Mouse (Mus musculus) fibroblast of lung, adult 2 months (primary cell): ENCODE measurements around the gene Hs3st4.

ENCODE experiments used
- DNase-seq: peaks from one replicate; pipeline ENCODE4 v3.0.0-alpha.2; 2011; ENCODE audit warnings: low read depth

Hs3st4 gene

DNA sequence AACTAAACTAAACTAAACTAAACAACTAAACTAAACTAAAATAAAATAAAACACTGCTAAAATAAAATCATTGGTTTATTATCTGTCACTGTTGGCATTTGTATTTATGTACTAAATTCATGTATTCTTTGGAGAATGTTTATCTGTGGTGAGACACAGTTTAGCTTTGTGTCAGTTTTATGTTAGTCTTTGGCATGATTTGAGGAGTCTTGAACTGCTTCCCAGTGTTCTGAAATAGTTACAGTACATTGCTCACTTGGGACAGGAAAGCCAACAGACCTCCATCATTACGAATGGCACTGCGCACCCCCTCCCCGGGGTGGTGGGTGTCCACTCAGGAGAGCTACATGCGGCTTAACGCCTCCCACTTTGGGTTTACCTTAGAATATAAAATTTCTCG is 158.6 kb downstream of the Hs3st4 start:
- no peak for DNase-seq

DNA sequence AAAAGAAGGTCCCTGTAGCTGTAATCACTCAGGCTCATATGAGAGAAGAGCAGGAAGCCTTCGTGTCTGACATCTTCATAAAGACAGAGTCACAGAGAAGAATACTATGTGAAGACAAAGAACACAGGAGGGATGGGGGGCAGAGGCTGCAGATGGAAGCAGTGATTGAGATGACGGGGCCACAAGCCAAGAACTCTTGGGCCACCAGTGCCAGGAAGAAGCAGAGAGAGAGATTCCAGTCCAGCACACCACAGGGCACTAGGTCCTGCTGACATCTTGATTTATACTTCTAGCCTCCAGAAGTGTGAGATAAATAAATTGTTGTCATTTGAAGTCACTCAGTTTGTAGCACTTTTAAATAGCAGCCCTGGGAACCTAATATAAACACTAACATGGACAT is 168.2 kb downstream of the Hs3st4 start:
- no peak for DNase-seq

DNA sequence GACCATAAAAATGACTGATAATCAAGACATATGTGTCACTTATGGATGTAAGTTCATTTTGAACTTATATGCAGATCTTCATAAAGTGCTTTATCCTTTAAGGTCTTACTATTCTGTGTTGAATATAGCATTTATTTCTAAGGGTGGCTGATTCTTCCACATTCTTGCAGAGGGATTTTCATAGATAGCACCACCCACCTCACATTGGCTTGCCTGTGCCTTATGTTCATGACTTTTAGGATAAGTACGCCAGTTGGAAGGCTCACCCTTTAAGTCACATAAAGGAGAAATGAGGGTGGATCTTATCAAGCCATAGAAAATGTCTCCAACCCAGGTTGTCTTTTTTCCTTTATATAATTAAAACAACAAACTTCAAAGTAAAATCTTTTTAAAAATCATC is 180.6 kb downstream of the Hs3st4 start:
- no peak for DNase-seq

DNA sequence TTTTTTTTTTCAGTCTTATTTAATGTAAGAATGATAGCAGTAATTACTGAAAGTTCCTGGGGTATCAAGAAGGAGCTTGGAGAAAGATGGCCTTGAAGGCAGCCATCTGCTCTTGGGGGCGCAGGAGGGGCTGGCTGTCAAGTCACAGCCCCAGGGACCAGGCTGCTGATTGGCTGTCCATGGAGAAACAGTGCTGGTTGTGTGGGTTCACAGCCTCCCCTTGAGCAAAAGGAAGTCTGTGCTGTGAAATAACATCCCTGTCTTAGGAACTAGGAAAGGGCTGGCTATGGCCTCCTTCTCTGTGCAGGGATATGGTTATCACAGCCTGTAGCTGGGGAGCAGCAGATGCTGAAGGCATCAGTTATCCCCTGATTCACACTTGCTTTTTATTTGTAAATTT is 183.6 kb downstream of the Hs3st4 start:
- no peak for DNase-seq

DNA sequence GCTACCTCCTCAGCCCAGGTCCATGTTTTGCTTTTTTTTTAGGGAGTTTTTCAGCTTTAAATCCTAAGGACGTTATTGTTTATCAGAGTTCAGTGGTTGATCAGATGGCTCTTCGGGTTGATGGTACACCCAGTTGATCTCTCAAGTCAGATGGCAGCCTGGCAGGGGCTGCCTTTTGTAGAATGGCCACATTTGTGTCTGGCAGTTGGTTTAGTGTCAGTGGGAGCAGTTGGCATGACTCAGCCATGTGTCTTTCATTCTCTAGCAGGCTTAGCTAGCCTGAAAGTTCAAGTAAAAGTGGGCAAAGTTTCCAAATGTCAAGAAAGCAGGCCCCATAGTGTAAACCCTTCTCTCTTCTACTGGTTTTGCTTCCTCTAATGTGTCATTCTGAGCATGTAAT is 186.1 kb downstream of the Hs3st4 start:
- no peak for DNase-seq

DNA sequence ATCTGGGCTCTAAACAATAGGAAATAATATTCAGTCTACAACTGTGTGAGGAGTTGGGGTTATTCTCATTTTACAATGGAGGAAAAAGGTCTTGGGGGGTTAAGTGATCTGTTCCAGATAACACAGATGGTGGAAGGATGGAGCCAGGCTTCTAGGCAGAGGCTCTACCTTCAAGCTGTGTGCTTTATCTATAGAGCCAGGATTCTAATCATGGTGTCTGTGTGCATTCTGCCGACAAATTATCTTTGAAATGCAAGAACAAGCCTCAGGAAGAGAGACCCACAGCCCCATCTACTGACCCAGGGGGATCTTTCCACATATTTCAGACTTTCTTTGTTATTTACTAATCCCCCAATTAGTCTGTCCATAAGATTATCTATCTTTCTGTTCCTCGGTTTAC is 187.3 kb downstream of the Hs3st4 start:
- no peak for DNase-seq

DNA sequence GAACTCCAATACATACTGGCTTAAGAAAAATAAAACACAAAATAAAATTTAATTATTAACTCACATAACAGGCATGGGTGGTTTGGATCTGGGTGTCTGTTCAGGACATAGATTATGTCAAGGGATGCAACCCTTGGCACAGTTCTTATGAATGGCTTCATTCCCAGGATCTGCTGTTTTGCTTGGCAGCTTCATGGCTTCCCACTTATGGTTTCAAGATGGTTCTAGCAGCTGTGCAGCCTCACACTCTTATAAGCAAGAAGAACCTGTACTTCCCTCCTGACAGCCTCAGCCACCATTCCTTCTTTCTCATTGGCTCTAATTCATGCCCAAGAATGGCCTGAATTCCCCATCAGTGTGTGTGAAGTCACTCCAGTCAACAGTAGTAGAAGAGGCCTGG is 189.3 kb downstream of the Hs3st4 start:
- no peak for DNase-seq

DNA sequence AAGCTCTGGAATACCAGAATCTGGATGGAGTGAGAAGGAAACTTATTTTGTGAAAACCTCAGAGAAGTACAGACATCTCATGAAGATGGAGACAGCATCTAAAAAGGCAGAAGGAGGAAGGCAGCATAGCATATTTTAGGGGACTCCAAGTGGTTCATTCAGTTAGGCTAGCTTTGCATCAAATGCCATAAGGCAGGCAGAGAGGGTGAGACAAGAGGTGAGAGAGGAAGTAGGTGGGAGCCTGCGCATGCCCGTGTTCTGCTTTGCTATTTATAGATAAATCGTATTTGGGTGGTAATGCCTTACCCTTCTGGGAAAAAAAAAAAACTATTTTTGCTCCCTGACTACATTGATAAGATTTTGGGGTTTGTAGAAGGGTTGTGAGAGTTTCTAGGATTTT is 198.3 kb downstream of the Hs3st4 start:
- DNase-seq = no peak

DNA sequence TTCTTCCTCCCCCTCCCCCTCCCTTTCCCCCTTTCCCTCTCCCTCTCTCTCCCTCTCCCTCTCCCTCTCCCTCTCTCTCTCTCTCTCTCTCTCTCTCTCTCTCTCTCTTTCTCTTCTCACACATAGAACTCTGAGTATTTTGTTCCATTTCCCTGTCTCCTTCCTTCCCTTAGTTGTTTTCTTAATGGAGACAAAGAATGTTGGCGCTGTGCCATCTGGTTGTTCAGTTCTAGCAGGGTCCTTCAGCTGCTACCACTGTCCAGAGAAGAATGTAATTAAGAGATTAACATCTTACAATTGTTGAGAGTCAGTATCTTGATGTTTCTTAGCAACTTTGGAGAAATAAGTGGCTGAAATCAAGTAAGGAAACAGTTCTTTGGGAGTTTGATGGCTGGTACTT is 202.0 kb downstream of the Hs3st4 start:
- DNase-seq = no peak

DNA sequence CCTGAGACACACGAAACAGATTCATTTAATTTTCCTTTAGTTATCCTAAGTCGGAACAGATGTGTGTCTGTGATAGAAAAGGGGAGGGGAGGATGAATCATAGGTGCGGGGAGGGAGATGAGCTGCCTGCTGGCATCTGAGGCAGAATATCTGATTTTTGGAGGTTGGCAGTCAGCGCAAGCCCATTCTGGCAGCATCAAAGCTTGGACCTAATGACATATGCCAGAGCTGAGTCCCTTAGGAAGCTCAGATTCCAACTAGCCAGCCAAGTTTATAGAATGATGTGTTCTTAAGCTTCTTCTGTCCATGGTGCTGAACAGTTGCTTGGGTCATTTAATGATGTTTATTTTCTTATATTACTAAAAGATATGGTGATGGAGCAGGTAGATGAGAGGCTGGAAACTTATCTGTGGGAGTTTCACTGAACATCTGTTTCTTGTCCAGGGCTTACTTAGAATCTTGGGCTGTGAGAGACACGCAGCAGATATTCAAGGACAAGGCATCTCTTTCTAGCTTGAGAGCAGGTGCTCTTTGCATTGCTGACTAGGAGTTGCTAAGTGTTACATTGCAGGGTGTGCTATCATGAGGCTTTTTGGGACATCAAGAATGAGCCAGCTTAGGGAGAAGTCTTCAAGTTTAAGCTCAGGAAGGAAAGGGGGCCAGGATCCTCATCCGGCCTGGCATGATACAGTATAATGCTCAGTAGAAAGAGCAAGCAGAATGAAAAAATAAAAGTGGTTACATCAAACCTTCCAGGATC is 216.3 kb downstream of the Hs3st4 start:
- DNase-seq = no peak

DNA sequence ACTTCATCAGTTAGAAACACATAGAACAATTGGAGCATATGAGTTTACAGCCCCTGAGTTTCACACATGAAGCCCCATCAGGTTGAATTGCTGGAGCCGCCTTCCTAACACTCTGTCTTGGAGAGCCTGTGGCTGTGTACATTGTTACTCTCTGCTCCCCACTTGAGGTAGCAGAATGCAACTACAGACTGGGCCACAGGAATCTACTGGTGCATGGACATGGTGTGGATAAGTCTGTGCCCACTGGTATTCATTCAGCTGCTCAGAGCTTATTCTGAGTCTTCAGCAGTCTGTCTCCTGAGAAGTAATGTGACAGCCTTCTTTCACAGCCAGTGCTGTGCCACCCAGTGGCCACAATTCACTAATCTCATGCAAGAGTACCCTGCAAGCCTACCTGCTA is 234.3 kb downstream of the Hs3st4 start:
- DNase-seq = no peak

DNA sequence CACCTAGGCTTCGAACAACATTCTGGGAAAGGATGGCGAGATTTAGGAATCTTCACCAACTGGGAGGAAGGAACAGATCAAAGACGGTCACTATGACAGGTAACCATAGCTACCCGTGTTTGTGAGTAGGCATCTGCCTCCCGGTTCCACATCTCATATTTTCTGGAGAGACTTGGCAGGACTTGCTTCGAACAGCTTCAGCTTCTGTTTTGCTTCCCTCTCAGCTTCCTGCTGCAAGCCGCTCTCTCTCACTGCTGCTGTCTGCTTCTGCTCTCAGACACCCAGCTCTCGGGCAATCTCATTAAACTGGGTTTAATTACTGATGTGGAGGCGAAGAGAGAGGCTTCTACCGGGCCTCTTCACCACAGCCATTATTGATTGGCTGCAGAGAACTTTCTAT is 237.9 kb downstream of the Hs3st4 start:
- no peak for DNase-seq

DNA sequence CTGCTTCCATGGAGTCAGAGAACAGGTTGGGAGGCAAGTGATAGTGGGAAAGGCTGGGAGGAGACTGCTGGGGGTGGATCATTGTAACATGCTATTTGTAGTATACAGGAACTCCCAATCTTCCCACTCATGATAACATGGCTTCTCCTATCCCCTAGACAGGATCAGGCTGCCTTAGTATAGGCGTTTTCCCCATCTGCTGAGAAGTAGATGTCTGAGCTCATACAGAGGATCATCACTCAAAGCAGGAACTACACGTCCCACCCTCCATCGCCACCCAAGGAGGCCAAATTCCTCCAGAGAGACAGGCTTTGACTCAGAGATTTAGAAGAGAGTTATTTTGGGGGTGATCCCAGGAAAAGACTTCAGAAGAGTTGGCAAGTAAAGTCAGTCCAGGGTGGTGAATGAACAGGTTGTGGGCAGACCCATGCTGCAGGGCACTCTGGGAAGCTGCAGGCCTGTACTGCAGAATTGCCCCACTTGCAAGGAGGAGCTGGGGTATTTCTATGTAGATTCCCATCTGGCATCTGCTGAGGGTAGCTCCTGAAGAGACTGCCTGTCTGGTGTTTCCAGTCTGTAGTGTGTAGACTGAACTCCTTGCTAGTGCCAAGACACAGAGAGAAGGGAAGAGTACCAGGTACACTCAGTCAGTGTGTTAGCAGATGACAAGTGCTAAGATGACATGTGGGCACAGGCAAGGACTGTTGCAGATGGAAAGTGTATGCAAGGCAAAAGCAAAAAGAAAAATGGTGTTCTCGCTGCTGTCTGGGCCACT is 255.4 kb downstream of the Hs3st4 start:
- no peak for DNase-seq

DNA sequence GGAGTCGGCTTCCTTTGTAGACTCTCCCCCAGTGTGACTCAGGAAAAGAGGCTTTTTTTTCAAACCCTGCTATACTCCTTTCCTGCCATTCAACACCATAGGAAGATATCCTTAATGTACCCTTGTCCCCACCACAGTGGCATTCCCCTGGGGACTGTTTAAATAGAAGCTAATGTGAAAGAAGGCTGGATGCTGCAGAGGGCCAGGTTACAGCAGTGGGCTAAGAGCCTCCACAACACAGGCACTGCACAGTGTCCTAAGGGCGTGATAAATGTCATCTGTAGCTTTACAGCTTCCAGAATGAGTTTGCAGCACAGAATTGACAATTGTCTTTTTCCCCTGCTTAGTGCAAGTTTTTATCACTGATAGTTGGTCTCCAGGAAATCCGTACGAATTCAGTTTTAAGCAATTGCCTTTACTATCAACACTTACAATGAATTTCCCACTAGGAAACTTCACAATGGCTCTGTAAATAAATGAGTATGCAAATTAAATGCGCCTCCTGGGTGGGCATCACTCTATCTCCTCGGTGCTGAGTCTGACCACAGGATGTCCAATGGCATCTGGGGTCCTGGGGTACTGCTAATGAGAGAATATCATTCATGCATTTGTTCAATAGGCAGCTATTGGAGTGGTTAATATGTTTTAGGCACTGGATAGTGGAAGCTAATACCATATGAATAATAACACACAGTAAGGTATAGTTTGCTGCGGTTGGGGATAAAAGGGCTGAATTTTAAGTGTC is 257.4 kb downstream of the Hs3st4 start:
- no peak for DNase-seq

DNA sequence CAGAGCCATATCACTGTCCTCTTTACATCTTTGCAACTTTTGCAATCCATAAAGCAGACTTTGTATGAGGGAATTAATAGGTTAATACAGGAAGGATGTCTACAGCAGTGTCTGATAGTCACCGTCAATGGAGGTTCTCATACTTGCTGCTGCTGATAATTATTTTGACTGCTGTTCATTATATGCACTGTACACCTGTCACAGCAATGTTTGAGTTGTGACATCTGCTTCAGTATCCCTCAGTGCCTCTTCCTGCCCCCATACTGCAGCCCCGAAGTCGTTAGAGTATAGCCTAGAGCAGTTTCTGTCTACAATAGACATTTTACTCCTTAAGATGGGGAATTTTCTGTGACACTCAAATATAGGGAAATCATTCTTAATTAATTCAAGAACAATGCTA is 267.2 kb downstream of the Hs3st4 start:
- no peak for DNase-seq

DNA sequence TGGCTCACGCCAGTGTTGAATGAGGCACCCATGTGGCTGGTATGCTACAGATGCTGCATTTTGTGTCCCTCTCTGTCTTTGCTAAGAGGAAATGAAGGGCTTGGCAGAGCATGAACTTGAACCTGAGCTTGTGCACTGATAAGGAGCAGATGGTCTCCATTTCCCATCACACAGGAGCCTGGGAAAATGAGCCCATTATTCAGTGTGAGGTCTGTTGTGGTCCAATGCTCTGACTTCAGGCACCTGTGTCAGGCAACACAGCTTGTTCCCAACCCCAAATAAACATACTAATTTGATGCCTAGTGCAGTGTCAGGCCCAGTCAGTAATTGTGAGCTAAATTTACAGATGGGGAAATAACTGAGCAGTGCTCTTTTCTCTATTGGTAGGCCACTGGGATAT is 267.9 kb downstream of the Hs3st4 start:
- DNase-seq = no peak

DNA sequence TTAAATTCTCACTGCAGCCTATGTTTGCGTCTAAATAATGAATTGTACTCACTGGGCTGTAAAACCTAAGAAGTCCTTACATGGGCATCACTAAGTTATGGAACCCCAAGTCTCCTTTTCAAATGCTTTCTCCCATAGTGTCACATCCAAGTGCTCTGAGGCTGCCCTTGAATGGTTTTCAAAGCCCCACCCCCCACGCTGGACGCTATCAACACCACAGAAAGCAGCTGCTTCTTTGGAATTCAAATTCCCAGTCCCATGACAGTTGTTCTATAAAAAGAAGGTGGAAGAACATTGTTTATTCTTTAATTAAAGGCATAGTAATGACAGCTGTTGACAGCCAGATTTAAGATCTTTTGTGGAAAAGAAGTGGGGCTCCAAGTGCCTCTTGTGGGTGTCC is 275.8 kb downstream of the Hs3st4 start:
- no peak for DNase-seq

DNA sequence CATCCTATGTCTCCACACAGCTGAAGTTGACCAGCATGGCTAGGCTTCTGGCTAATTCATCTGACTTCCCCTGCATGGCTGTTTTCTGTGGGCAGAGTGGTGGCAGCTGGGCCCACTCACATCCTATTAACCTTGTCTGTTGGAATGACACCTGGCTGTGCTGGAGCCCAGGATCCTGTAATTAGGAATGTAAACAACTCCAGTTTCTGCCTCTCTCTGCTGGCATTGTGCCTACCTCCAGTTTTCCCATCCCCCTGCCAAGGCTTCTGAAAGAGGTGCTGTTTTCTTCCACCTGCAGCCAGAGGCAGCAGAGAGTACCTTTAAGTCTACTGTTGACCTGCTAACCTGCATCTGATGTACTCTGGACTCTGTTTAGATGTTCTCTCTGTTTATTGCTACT is 288.1 kb downstream of the Hs3st4 start:
- no peak for DNase-seq

DNA sequence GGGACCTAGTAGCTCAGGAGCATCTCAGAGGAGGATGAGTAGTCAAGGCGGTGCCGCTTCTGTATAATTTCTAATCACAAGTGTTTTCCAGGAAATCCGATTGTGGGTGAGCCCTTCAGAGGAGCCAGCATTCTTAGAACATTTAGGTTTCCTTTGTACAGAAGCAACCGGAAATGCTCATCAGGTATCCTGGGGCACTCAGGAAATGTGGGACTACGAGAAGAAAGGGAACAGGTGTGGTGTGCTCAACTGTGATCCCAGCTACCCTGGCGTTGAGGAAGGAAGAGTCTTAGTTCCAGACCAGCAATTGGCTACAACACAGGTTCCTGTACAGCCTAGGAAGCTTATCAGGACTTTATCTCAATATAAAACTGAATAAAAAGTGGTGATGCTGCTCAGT is 307.2 kb downstream of the Hs3st4 start:
- DNase-seq = no peak

DNA sequence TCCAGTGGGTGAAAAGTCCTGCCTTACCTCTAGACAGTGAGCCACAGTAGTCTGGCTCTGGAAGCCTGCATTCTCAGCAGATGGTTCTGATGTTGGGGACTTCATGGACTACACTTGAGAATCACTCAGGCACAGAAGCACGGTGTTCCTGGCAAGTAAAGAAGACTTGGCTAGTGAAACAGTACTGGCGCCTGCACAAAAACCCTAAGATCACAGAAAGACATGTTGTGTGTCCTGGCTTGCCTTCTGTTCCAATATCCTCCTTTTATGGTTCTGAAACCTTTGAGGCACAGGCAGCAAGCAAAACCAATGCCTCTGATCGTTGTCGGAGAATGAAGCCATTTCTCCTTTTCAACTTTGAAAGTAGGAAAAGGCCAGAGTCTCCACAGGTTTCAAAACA is 336.8 kb downstream of the Hs3st4 start:
- no peak for DNase-seq

DNA sequence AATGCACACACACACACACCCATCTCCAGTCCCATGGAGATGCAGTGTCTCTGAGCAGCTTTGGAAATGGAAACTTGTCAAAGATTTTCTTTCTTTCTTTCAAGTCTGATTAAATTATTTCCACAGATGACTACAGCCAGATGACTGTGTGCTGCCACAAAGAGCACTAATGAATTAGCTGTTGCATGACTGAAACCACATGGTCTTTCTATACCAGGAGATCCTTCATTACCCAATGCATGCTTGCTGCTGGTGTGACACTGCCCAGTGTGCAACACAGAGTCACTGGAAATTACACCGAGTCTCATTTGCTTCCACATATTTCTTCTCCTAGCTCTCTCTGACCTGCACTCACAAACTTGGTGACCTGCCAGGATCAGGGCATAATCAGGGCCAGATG is 353.0 kb downstream of the Hs3st4 start:
- no peak for DNase-seq

DNA sequence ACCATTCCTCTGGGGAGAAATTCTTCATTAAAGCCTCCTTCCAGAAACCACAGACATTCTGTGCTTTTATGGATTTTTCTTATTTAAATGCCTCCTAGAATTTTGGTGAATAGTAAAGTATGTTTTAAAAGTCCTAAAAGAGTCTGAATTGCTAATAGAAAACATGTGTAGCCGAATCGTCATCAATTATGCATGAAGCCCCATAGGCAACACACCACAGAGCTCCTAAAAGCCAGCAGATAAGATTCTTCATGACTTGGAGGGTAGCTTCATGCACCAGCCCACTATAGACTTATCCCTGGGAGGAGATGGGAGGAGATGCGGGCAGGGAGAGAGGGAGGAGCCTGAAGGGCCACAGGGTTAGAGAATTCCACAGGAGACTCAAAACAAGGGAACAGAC is 358.8 kb downstream of the Hs3st4 start:
- no peak for DNase-seq
